Mouse (Mus musculus) small intestine, adult 2 months (tissue): ENCODE measurements around the gene Slc11a2. TPM values are rescaled to one million over a fixed set of nuclear protein-coding genes. Genes with fewer than 3 reads are reported as not detected.

Source experiments
- H3K27ac ChIP-seq: fragments of 200-500 bp; 2 replicates; pipeline ENCODE4 v1.5.1; 2012; ENCODE audit warnings: low read depth, low read length, control low read depth, inconsistent platforms; ENCODE audit not compliant: insufficient read depth
- H3K27me3 ChIP-seq: fragments of 200-500 bp; 2 replicates; pipeline ENCODE4 v1.6.1; 2012; ENCODE audit warnings: mild to moderate bottlenecking, moderate library complexity, low read length, inconsistent platforms; ENCODE audit not compliant: control insufficient read depth, insufficient read depth
- H3K36me3 ChIP-seq: fragments of 200-500 bp; 2 replicates; pipeline ENCODE4 v1.6.1; 2012; ENCODE audit warnings: mild to moderate bottlenecking, low read length, control low read depth, inconsistent platforms; ENCODE audit not compliant: control insufficient read depth, insufficient read depth
- H3K4me1 ChIP-seq: fragments of 200-500 bp; 2 replicates; pipeline ENCODE4 v1.6.1; 2012; ENCODE audit warnings: low read length, inconsistent platforms, mixed read lengths; ENCODE audit not compliant: control insufficient read depth, insufficient read depth, insufficient read length
- H3K4me3 ChIP-seq: fragments of 200-500 bp; 2 replicates; pipeline ENCODE4 v1.5.1; 2012; ENCODE audit warnings: low read depth, mild to moderate bottlenecking, control low read depth, inconsistent platforms, low read length, moderate library complexity
- CTCF ChIP-seq: fragments of 200-500 bp; IDR thresholded peaks from 2 replicates; pipeline ENCODE4 v1.5.1; 2012; ENCODE audit warnings: low read depth, mild to moderate bottlenecking, control low read depth, inconsistent platforms, low read length, moderate library complexity, mixed read lengths; ENCODE audit not compliant: insufficient replicate concordance, insufficient read length; ENCODE audit errors: extremely low read depth
- POLR2A ChIP-seq: fragments of 200-500 bp; IDR thresholded peaks from 2 replicates; pipeline ENCODE4 v1.6.1; 2012; ENCODE audit warnings: low read depth, mild to moderate bottlenecking, control low read depth, inconsistent platforms, low read length, moderate library complexity
- WGBS: fragments of 180-500 bp; shearing (Covaris S2); methylation state at CpG from one replicate; pipeline ENCODE4 v1.1.7; 2018; 5-methylcytosine and 5-hydroxymethylcytosine counted together
- polyA plus RNA-seq: library from polyadenylated mRNA; depleted of rRNA; stranded (reverse); fragments of >200 nt; gene quantifications from 2 replicates; pipeline ENCODE4 v1.2.3, GENCODE M21; 2012; rRNA removed

Gene Slc11a2
- polyA plus RNA-seq = 39.4 and 138 TPM in 2 replicates

DNA sequence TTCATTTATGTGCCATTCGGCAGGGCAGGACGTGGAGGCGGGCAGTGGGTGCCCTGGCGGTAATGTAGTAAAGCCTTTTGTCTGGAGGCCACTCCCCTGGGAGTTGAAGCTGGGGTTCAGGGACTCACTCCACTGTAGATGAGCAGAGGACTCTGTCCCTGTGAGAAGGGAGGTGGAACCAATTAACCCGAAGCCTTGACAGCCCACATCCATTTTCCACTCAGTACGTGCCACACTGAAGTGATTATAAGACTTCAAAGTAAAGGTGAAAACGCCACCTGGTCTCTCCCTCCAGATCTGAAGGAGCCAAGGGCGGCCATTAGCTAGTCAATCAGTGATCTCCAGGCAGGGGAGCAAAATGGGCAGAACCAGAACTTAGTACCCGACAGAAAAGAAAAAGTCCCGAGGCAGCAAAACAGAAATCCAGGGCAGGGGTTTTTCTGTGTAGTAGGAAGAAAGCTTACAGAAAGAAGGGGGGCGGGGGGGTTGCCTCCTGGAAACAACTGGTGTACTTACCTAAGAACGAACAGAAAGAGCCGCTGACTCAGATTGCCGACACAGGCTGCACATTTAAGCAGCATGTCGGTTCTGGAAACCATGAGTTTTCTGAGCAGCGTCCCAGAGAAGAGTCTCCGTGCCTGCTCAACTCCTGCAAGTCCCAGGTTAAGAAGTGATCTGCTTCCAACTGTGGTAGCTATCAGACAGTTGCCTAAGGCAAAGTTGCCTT is at the start of gene Slc11a2:
TSS of gene Slc11a2 (minus strand) at position 677 of the 727 bp plus-strand sequence.
- H3K27me3 ChIP-seq = no peaks in the 10 kb centered on the region
- no peaks in the 10 kb centered on the region for H3K36me3 ChIP-seq
- peak within 1 kb of the TSS; percentile 49 for H3K4me3 ChIP-seq
- peaks cover 13% of the 10 kb centered on the region for H3K4me1 ChIP-seq
- 17% methylated on average over 17 of the region's 17 CpGs for WGBS
- no peak for TF ChIP-seq POLR2A
- TF ChIP-seq CTCF = no peak
- peak within 1 kb of the TSS; percentile 45 for H3K27ac ChIP-seq

DNA sequence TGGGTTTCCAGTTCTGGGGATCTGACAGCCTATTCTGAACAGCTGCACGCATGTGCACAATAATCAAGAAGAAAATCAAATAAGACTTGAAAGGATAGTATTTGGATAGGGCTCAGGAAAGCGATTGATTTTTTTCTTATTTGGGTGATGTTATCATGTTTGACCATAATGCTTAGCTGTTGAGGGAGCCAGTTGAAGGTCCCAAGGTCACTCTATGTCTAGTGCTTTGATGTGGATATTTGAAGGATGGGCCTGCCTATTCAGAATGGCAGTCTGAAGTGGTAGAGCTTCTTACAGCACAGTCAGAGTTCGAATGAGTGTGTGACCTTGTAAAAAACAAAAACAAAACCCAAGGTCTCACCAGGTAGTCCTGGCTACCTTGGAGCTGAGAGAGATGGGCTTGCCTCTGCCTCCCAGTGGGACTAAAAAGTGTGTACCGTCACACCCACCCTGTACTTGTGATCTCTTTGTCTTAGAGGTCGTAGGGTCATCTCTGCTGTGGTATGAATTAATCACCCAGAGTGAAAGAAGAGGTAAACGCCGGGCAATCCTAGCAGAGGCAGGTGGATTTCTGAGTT is 49.1 kb upstream of the Slc11a2 start:
- H3K27me3 ChIP-seq = no peaks in the 10 kb centered on the region
- peaks cover 39% of the 10 kb centered on the region for H3K36me3 ChIP-seq
- peaks cover 3% of the 10 kb centered on the region; the same call in 1 of the 2 replicates for H3K4me1 ChIP-seq
- no peak overlapping the region for H3K27ac ChIP-seq
- H3K4me3 ChIP-seq = no peak overlapping the region
- TF ChIP-seq CTCF = no peak
- WGBS = 65% methylated on average over 7 of the region's 7 CpGs

DNA sequence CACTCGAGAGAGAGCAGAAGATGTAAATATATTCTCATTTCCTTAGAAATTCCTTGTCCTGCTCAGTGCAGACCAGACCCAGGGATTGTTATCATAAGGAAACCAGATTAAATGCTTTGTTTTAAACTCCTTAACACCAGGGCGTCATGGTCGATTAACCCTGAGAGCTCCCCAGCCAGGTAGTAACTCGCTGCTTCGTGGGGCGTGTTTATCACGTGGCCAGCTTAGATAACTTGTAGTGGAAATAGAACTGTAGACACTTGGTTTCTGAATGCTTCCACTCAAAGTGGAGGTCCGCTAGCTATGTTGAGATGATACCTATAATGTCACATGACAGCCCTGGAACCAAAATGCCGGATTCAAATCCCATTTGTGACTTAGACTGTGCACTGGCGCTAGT is 45.2 kb upstream of the Slc11a2 start:
- no peak overlapping the region for H3K4me3 ChIP-seq
- H3K27ac ChIP-seq = no peak overlapping the region
- no peaks in the 10 kb centered on the region for H3K27me3 ChIP-seq
- no peak for TF ChIP-seq POLR2A
- no peak for TF ChIP-seq CTCF
- 51% methylated on average over 10 of the region's 10 CpGs for WGBS
- H3K4me1 ChIP-seq = peaks cover 3% of the 10 kb centered on the region
- peaks cover 6% of the 10 kb centered on the region; the same call in 1 of the 2 replicates for H3K36me3 ChIP-seq

DNA sequence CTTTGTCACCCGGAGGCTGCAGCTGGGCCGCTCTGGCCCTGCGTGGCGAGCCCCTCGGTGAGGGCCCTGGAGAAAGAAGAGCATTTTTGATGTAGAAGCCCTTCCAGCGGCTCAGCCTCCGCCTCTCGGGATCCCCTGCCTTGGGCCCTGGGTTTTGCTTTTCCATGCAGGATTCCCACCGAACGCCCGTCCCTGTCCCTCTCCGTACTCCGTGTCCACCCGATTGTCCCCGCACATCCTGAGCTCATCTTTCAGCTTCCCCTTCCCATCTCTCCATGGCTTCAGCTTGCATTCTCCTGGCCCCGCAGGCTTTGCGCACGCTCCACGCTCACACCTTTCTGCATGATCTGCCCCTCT is 44.3 kb upstream of the Slc11a2 start:
- Histone ChIP-seq H3K27me3 (no peaks in the 10 kb centered on the region), H3K4me1 (peaks cover 3% of the 10 kb centered on the region), H3K36me3 (peaks cover 3% of the 10 kb centered on the region; the same call in 1 of the 2 replicates), H3K27ac (no peak overlapping the region), H3K4me3 (peak overlapping the region; percentile 88)
- TF ChIP-seq CTCF (no peak), POLR2A (no peak)
- 1% methylated on average over 19 of the region's 19 CpGs for WGBS

GRCm38 (mm10) chr15:100468295-100469188 is 43.7 kb upstream of the Slc11a2 start, which contains the start of gene Letmd1:
Gene Letmd1 (plus strand): TSS chr15:100469023.
- no peaks in the 10 kb centered on the region for H3K27me3 ChIP-seq
- H3K4me1 ChIP-seq = peaks cover 3% of the 10 kb centered on the region
- TF ChIP-seq CTCF (peak; percentile 96), POLR2A (peak; percentile 37; the same call in 1 of the 2 replicates)
- H3K36me3 ChIP-seq = 0 out of 2 replicates have a peak, but pooled peaks cover 2% of the 10 kb centered on the region
- peak within 1 kb of the TSS; percentile 67; the same call in 1 of the 2 replicates for H3K27ac ChIP-seq
- WGBS = under 1% methylated on average over 84 of the region's 84 CpGs
- peak within 1 kb of the TSS; percentile 88 for H3K4me3 ChIP-seq

GRCm38 (mm10) chr15:100467738-100468137 is 42.9 kb upstream of the Slc11a2 start:
- peaks cover 5% of the 10 kb centered on the region for H3K4me1 ChIP-seq
- no peaks in the 10 kb centered on the region for H3K27me3 ChIP-seq
- H3K27ac ChIP-seq = no peak overlapping the region
- no peak overlapping the region for H3K4me3 ChIP-seq
- 0 out of 2 replicates have a peak, but pooled peaks cover 2% of the 10 kb centered on the region for H3K36me3 ChIP-seq
- no peak for TF ChIP-seq POLR2A
- TF ChIP-seq CTCF = no peak
- 30% methylated on average over 8 of the region's 8 CpGs for WGBS

DNA sequence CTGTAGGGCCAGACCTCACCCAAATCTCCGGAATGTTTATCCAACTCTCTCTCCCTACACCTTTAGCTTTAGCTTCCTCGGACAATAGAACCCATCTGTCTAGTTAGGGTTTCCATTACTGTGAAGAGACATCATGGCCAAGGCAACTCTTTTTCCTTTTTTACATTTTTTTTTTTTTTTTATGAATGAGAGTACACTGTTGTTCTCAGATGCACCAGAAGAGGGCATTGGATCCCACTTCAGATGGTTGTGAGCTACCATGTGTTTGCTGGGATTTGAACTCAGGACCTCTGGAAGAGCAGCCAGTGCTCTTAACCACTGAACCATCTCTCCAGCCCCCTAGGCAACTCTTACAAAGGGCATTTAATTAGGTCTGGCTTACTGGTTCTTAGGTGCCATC is 40.6 kb upstream of the Slc11a2 start:
- 31% methylated on average over 2 of the region's 2 CpGs for WGBS
- TF ChIP-seq CTCF (no peak), POLR2A (no peak)
- H3K4me1 ChIP-seq = peaks cover 15% of the 10 kb centered on the region
- H3K27me3 ChIP-seq = no peaks in the 10 kb centered on the region
- no peaks in the 10 kb centered on the region for H3K36me3 ChIP-seq
- H3K27ac ChIP-seq = no peak overlapping the region
- H3K4me3 ChIP-seq = no peak overlapping the region
